Mouse (Mus musculus): ENCODE results near the gene Srrd.
"Not testable (repeated sequence)": the region's sequence is repeated elsewhere in the genome, so short reads cannot be mapped to it uniquely, and the experiment has no call there.

The Srrd gene

GRCm38 (mm10) chr5:112356322-112356721, 13.5 kb upstream of the Srrd start:
- DNase-seq: peak; percentile 35

DNA sequence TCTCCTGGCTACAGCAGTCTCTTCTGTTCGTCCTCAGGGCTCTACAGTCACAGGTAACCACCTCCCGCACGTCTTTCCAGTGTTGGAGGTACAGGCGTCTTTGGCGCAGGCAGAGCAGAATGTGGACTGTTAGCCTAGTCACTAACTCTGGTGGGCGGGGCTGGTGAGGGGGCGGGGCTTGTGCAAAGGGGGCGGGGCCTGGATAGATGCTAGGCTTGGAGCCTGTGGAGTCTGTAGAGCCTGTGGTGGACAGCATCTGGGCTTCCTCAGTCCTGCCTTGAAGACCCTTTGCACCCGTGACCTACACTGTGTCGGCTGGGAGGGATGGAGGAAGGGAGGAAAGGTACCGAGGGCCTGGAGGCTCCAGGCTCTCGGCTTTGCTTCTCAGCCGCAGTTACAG, 13.1 kb upstream of the Srrd start, which contains the start of gene Gm6583:
Gm6583 (minus strand) TSS at position 124 of the 400 bp plus-strand sequence.
- no peak for DNase-seq

DNA sequence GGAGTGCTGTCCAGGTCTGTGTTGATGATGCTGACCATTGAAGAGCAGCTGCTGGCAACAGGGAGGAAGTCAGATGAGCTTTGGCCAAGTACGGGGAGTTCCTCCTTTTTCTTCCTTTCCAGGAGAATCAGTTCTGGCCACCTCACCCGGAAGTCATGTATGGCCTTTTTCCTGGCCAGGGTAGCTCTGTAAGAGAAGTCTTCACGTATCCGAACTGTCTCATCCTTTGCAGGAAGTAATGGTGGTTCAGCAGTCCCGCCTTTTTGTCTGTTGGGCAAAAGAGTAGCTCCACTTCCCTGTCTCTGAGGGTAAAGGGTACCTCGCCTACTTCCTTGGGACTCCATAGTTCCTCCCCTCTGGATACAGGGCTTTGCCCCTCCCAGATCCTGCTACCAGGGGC, 12.7 kb upstream of the Srrd start:
- DNase-seq: no peak

DNA sequence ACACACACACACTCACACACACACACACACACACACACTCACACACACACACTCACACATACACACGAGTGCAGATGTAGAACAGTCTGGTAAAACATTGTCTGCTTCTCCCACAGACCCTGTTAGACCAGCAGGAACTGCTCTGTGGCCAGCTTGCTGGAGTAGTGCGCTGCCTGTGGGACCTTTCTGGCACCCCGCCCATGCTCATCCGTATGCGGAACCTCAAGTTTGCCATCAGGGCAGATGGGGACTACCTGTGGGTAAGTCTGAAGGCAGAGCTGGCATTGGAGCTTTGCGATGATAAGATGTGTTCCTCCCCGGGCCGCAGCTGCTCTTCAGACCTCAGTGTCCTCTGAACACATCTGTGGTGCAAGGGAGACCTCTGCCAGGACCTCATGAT, 6.3 kb upstream of the Srrd start:
- no peak for DNase-seq

GRCm38 (mm10) chr5:112346211-112346965, 3.5 kb upstream of the Srrd start:
- no peak for DNase-seq

DNA sequence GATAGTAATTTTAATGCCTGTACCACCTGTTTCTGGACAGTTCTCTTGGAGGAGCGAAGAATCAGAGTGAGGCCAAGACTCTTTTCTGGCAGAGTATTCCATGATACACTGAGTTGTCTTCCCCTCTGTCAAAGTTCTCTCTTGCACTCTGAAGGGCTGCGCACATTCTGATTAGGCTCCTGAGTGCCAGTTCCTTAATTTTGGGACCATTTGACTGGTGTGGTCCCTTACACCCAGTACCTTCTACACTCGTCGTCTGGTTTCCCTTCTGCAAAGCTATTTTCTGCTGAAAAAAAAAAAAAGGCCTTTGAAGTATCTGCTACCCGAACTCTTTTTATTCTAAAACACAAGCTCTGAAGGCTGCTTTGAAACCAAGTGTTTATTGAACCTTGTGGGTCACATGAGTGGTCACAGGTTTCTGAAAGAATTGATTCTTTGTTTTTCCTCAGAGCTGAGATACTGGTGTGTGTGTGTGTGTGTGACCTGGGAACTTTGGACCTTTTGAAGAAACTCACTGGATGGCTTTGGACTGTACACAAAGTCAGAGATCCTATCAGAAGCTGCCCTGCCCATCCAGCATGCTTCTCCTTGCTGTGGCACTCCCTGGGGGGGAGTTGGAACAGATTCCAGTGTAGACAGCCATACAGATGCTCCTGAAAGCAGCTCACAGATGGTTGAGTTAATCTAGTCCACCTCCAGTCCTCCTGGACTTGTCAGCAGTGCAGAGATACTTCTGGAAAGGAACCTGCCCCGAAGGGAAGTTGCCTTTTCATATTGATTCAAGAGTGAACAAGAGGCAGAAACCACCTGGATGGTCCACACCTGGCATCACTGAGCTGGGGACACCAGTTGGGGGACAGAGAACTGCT, 1.5 kb upstream of the Srrd start:
- DNase-seq: peak; percentile 60

DNA sequence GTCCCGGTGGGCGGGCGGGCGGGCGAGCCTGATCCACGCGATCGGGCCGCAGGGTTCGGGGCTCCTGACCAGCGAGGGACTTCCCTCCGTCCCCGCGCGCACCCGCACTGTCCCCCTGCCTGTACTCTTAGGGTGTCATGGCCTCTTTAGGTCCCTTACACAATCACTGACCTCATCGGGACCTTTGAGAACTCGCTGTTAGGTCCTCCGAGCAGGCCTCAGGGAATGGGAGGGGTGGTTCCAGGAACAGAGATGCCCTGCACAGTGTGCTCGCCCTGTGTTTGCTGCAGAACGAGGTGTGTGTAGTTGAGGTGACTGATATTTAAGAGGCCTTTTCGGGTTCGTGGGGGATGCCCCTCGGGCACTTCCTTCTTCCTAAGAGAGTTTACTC, 360 bp upstream of the Srrd start:
- DNase-seq: peak; percentile 30

- DNase-seq: no peak
Observed at GRCm38 (mm10) chr5:112339215-112339614, 3.6 kb downstream of the Srrd start.

DNA sequence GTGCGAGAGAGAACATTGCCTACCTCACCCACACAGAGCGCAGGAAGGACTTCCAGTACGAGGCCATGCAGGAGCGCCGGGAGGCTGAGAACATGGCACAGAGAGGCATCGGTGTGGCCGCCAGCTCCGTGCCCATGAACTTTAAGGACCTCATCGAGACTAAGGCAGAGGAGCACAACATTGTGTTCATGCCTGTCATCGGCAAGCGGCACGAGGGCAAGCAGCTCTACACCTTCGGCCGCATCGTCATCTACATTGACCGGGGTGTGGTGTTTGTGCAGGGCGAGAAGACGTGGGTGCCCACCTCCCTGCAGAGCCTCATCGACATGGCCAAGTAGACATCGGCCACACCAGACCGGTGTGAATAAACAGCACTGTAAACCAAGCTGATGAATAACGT, 5.8 kb downstream of the Srrd start:
- no peak for DNase-seq

DNA sequence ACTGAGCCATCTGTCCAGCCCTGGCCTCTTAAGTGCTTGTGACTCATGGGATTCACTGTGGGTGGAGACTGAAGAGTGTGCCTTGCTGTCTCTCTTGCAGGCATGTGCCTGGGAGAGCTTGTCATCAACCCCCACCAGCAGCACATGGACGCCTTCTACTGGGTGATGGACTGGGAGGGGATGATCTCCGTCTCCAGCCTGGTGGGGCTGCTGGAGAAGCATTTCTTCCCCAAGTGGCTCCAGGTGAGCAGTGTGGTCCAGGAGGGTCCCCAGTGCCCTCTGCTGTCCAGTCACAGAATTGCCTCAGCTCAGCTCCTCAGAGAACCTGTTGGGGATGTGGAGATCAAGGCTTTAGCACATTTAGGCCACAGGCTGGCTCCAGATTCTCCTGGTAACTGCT, 7.4 kb downstream of the Srrd start:
- peak; percentile 40 for DNase-seq

DNA sequence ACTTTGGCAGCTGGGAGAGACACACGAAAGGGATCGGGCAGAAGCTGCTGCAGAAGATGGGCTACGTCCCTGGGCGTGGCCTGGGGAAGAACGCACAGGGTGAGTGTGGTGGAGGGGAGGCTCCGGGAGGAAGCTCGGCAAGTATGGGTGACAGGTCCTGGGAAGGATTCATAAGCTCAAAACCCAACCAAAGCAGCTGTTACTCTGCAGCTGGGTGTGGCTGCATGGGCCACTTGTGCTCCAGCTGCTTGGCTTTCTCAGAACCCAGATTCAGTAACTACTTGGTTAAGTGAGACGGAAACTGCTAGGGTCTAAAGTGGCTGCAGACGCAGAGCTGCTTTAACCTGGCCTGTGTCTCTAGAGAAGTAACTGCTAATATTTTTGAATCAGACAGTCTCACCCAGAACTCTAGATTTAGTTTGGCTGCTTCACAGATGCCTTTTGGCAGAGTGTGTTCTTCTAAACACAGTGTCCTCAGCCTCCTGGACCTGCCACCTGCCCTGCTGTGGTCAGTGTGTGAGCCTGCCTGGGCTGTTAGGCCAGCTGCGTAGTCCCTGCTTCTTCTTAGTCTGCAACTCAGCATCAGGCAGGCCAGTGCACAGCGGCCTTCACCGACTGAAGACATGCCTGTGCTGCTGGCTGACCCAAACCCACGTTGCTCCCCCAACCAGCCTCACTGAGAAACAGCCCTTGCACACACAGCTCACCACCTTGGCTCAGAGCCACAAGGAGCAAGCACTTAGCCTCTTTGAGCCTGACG, 12.9 kb downstream of the Srrd start:
- no peak for DNase-seq

DNA sequence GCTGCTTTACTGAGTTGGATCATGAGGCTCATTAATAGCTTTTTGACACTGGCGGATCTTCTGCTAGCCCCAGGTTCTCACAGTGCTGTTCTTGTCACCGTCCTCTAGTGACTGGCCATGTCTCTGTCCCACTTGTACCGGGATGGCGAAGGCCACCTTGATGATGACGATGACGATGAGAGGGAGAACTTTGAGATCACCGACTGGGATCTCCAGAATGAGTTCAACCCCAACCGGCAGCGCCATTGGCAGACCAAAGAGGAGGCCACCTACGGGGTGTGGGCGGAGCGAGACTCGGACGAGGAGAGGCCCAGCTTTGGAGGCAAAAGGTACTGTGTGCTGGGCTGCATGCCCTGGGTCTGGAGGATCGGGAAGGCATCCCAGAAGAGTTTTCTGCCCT, 15.0 kb downstream of the Srrd start:
- no peak for DNase-seq

GRCm38 (mm10) chr5:112326446-112327009, 16.3 kb downstream of the Srrd start:
- DNase-seq: no peak

GRCm38 (mm10) chr5:112325546-112326445, 17.0 kb downstream of the Srrd start, which contains the start of gene Tfip11:
Gene Tfip11 (plus strand): TSS chr5:112326358.
- DNase-seq: peak; percentile 93

- DNase-seq: peak; percentile 52
Observed at GRCm38 (mm10) chr5:112324637-112325545, 17.9 kb downstream of the Srrd start.

DNA sequence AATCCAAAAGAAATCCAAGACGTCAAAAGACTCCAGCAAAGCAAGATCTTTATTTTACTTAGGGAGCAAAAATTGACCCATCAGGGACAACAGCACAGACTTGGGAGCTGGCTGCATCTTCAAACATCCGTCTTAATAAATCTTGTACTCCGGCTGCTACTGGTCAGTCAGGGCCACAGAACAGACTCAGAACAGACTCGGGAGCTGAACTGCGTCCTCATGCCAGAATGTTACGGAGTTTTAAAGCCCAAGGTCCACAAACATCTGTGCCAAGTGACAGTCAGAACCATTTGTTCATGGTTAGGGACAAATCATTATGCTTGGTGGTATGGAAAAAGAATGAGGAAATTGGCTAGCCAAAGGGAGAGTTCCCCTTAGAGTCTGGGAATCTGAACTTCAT, 19.6 kb downstream of the Srrd start:
- DNase-seq: no peak

DNA sequence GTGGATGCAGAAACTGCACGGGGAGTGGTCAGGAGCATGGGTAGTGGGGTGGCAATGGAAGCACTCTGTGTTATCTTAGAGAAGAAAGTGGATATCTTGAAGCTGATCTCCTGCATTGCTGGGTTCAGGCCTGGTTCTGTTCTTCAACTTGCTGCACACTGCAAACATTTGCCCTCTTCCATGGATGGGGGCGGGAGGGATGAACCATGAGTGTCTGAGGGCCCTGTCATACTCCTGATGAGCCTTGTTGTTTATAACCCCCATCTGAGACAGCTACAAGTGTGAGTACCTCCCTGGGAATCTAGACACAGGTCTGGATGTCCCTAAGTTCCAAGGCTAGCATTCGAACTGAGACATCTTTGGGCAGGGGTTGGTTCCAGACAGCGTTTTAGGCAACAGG, 21.5 kb downstream of the Srrd start:
- DNase-seq: no peak

DNA sequence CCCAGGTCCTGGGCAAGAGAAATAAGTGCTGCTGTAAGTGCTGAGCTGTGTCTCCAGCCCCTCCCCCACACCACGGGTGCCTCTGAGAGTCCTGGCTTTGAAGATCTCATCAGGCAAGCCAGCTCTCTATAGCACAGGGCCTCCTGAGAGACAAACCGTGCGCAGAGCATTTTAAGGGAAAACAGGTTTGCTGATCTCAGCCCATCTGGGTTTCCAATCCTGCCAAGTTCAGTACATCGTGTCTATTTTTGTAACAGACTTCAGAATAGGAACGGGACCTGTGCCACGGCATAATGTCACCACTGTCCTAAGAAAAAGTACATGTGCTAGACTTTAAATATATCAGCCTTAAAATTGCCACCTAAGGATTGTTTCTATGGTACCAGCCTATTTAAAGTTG, 21.9 kb downstream of the Srrd start:
- DNase-seq: no peak

GRCm38 (mm10) chr5:112320379-112320778, 22.5 kb downstream of the Srrd start:
- no peak for DNase-seq

DNA sequence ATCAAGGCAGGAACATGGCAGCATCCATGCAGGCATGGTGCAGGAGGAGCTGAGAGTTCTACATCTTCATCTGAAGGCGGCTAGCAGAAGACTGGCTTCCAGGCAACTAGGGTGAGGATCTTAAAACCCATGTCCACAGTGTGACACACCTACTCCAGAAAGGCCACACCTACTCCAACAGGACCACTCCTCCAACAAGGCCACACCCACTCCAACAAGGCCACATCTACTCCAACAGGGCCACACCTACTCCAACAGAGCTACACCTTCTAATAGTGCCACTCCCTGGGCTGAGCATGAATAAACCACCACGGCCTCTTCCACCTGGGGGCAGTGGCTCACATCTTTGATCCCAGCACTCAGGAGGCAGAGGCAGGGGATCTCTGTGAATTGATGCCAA, 23.5 kb downstream of the Srrd start:
- not testable (repeated sequence) for DNase-seq

DNA sequence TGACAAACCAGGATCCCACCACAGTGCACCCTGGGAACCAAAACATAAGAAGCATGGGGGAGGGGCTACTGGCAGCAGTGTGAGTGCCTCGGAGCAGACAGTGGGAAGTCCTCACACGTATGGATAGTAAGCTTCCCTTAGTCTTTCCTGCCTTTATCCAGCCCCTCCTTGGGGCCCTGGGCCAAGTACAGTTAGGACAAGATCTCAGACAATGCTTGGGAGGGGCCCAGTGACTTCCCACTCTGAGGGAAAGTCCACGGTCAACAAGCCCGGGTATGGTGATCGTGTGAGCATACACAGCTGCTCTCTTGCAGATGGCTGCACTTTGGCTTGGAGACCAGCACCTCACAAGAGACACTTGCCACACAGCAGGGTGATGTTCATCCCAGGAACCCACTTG, 25.5 kb downstream of the Srrd start:
- DNase-seq: peak; percentile 21

All from kidney, adult 11 months (tissue).